In genomic region chr2:58711935-58712334, GRCm38 (mm10) we compare ENCODE assay signal across 8 mouse cellular contexts.
DNase-seq lines count a peak whose midpoint lies in the region; ATAC-seq and TF ChIP-seq lines count a peak whose summit lies in the region.

No protein-coding gene starts in this region.

- H3K27ac ChIP-seq in forebrain, embryonic 15.5 days (replicated peaks): no peak overlapping the region
- no peak overlapping the region for H3K27ac ChIP-seq in forebrain, embryonic 12.5 days
- H3K27ac ChIP-seq in kidney, embryonic 14.5 days (ENCODE audit: low read depth, low read length): peak overlapping the region; percentile 55; the same call in 1 of the 2 replicates
- peak overlapping the region; percentile 63; the same call in 1 of the 2 replicates for H3K27ac ChIP-seq in lung, embryonic 14.5 days (ENCODE audit: low read depth)
- peak overlapping the region; percentile 40 for H3K27ac ChIP-seq in testis, adult 2 months (ENCODE audit: control insufficient read depth, insufficient read depth, low read depth, low read length)

- H3K4me2 ChIP-seq in forebrain, embryonic 15.5 days (replicated peaks): no peak overlapping the region
- no peak overlapping the region for H3K4me2 ChIP-seq in forebrain, embryonic 12.5 days
- H3K4me2 ChIP-seq in kidney, embryonic 14.5 days (replicated peaks; ENCODE audit: low read depth, low read length): no peak overlapping the region
- H3K4me2 ChIP-seq in lung, embryonic 14.5 days: no peak overlapping the region

- TF ChIP-seq POLR2A in testis, adult 2 months (IDR thresholded peaks at IDR 0.05; ENCODE audit: control insufficient read depth, low read depth, low read length): no peak

- no peaks in the 10 kb centered on the region for H3K9me3 ChIP-seq in forebrain, embryonic 15.5 days
- no peaks in the 10 kb centered on the region for H3K9me3 ChIP-seq in forebrain, embryonic 12.5 days
- H3K9me3 ChIP-seq in kidney, embryonic 14.5 days (ENCODE audit: control insufficient read depth, low read length): no peaks in the 10 kb centered on the region
- no peaks in the 10 kb centered on the region for H3K9me3 ChIP-seq in lung, embryonic 14.5 days (ENCODE audit: low read depth, low read length)

- ATAC-seq in forebrain, embryonic 15.5 days (replicated peaks): 0 out of 2 replicates have a peak, but pooled peaks have one; percentile 23
- no peak for ATAC-seq in forebrain, embryonic 12.5 days (ENCODE audit: low FRiP score)
- ATAC-seq in kidney, embryonic 14.5 days (ENCODE audit: low FRiP score, low TSS enrichment): peak; percentile 74
- ATAC-seq in lung, embryonic 14.5 days (ENCODE audit: insufficient read depth): peak; percentile 71

- H3K27me3 ChIP-seq in forebrain, embryonic 15.5 days: no peaks in the 10 kb centered on the region
- no peaks in the 10 kb centered on the region for H3K27me3 ChIP-seq in forebrain, embryonic 12.5 days
- H3K27me3 ChIP-seq in kidney, embryonic 14.5 days (ENCODE audit: control insufficient read depth, insufficient read depth, low read length): no peaks in the 10 kb centered on the region
- no peaks in the 10 kb centered on the region for H3K27me3 ChIP-seq in lung, embryonic 14.5 days (ENCODE audit: insufficient read depth, low read length)
- H3K27me3 ChIP-seq in testis, adult 2 months (ENCODE audit: control insufficient read depth, insufficient read depth, low read length): no peaks in the 10 kb centered on the region

- WGBS in forebrain, embryonic 15.5 days: 19% methylated on average over 5 of the region's 5 CpGs
- 74% methylated on average over 5 of the region's 5 CpGs for WGBS in forebrain, embryonic 12.5 days
- 31% methylated on average over 5 of the region's 5 CpGs for WGBS in kidney, embryonic 14.5 days
- WGBS in lung, embryonic 14.5 days: 20% methylated on average over 5 of the region's 5 CpGs

- TF ChIP-seq CTCF in lung, embryonic 14.5 days (IDR thresholded peaks at IDR 0.05; ENCODE audit: low read depth): no peak
- TF ChIP-seq CTCF in testis, adult 2 months (IDR thresholded peaks at IDR 0.05; ENCODE audit: control insufficient read depth, insufficient read depth, insufficient replicate concordance, low read depth, low read length): no peak

- H3K4me3 ChIP-seq in forebrain, embryonic 15.5 days: no peak overlapping the region
- no peak overlapping the region for H3K4me3 ChIP-seq in forebrain, embryonic 12.5 days (replicated peaks)
- H3K4me3 ChIP-seq in kidney, embryonic 14.5 days (ENCODE audit: low read length): no peak overlapping the region
- H3K4me3 ChIP-seq in lung, embryonic 14.5 days (ENCODE audit: low read depth, low read length): no peak overlapping the region
- H3K4me3 ChIP-seq in testis, adult 2 months (ENCODE audit: control insufficient read depth, low read depth, low read length): no peak overlapping the region

- H3K4me1 ChIP-seq in forebrain, embryonic 15.5 days: no peaks in the 10 kb centered on the region
- H3K4me1 ChIP-seq in forebrain, embryonic 12.5 days: peaks cover 2% of the 10 kb centered on the region
- H3K4me1 ChIP-seq in kidney, embryonic 14.5 days (ENCODE audit: control insufficient read depth, insufficient read depth, low read length): 0 out of 2 replicates have a peak, but pooled peaks cover 4% of the 10 kb centered on the region
- H3K4me1 ChIP-seq in lung, embryonic 14.5 days (ENCODE audit: insufficient read depth): peaks cover 4% of the 10 kb centered on the region; the same call in 1 of the 2 replicates
- no peaks in the 10 kb centered on the region for H3K4me1 ChIP-seq in testis, adult 2 months (ENCODE audit: control insufficient read depth, insufficient read depth, low read length)

- DNase-seq in adrenal gland, adult 8-10 months: peak; percentile 54
- DNase-seq in gonadal fat pad, adult 2 months (ENCODE audit: low read depth): peak; percentile 5
- peak; percentile 89 for DNase-seq in lung, embryonic 14.5 days
- DNase-seq in left cerebral cortex, adult 11 months (ENCODE audit: low spot score): no peak

- no peak overlapping the region for H3K9ac ChIP-seq in forebrain, embryonic 15.5 days (replicated peaks)
- H3K9ac ChIP-seq in forebrain, embryonic 12.5 days: no peak overlapping the region
- H3K9ac ChIP-seq in kidney, embryonic 14.5 days (ENCODE audit: low read depth, low read length): no peak overlapping the region
- no peak overlapping the region for H3K9ac ChIP-seq in lung, embryonic 14.5 days

- H3K36me3 ChIP-seq in forebrain, embryonic 15.5 days: no peaks in the 10 kb centered on the region
- H3K36me3 ChIP-seq in forebrain, embryonic 12.5 days (replicated peaks): no peaks in the 10 kb centered on the region
- no peaks in the 10 kb centered on the region for H3K36me3 ChIP-seq in kidney, embryonic 14.5 days (ENCODE audit: control insufficient read depth, insufficient read depth, low read length)
- H3K36me3 ChIP-seq in lung, embryonic 14.5 days (ENCODE audit: insufficient read depth): no peaks in the 10 kb centered on the region
- no peaks in the 10 kb centered on the region for H3K36me3 ChIP-seq in testis, adult 2 months (ENCODE audit: control insufficient read depth, insufficient read depth, low read length)

Comparison
In these comparisons a context has a peak if more than half of its experiments do, and no peak if none do; other contexts are left out.
1. H3K27ac ChIP-seq: peak in kidney, embryonic 14.5 days (single experiment), lung, embryonic 14.5 days (single experiment) and testis, adult 2 months (single experiment); none in forebrain, embryonic 15.5 days (single experiment) and forebrain, embryonic 12.5 days (single experiment).